Mouse (Mus musculus): Measurements from ENCODE around the gene Klhl31.

The Klhl31 gene

DNA sequence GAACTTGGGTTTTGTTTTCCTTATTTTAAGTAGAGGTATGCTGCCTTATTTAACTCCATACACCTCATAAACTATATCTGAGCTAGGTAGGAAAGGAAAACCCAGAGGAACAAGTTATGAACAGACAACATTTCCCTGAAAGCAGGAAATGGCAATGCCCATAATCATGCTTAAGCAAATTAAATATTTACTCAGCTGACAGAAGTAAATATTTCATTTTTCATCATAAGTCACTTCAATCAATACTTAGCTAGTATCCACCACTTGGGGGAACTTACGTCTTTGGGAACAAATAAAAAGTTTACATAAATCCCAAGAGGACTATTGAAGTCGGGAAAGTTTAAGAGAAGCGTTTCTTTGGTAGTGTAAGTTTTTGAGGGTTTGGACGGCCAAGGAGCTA lies 67.2 kb downstream of the Klhl31 start:
- DNase-seq (ENCODE audit: low spot score in 2 of 2) = no peak

DNA sequence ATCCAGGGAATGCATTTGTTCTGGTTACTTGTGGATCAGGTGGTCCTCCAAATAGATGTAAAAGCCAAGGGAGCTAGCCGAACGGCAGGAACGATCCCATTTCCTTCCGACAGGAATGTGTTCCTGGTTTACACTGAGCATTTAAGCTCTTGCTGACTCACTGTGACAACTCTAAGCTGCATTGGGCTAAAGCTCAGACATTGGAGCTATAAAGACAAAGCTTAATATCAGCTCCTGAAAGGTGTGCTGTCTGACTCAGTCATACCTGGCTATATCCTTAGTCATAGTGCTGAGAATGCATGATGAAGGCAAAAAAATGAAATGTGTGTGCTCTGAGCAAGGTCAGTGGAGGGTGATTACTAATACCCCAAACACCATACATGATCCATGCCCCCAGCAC lies 67.8 kb downstream of the Klhl31 start:
- no peak for DNase-seq (ENCODE audit: low spot score in 2 of 2)

- DNase-seq (ENCODE audit: low spot score in 2 of 2) = no peak
These were observed 70.2 kb downstream of the Klhl31 start for GRCm38 (mm10) chr9:77706515-77706914.

GRCm38 (mm10) chr9:77707433-77708139 lies 71.3 kb downstream of the Klhl31 start:
- DNase-seq (ENCODE audit: low spot score in 2 of 2) = no peak

- peak in 1 of 2 experiments; percentile 8 for DNase-seq (ENCODE audit: low spot score in 2 of 2)
These were observed 72.7 kb downstream of the Klhl31 start for GRCm38 (mm10) chr9:77708950-77709349.
